Mouse (Mus musculus): ENCODE measurements at regions not wholly inside any gene's neighbourhood (a gene's known extent, or its start where the extent isn't known, plus 50 kb on each side); places are given as distances from the start of the nearest gene placed in this dataset.

DNA sequence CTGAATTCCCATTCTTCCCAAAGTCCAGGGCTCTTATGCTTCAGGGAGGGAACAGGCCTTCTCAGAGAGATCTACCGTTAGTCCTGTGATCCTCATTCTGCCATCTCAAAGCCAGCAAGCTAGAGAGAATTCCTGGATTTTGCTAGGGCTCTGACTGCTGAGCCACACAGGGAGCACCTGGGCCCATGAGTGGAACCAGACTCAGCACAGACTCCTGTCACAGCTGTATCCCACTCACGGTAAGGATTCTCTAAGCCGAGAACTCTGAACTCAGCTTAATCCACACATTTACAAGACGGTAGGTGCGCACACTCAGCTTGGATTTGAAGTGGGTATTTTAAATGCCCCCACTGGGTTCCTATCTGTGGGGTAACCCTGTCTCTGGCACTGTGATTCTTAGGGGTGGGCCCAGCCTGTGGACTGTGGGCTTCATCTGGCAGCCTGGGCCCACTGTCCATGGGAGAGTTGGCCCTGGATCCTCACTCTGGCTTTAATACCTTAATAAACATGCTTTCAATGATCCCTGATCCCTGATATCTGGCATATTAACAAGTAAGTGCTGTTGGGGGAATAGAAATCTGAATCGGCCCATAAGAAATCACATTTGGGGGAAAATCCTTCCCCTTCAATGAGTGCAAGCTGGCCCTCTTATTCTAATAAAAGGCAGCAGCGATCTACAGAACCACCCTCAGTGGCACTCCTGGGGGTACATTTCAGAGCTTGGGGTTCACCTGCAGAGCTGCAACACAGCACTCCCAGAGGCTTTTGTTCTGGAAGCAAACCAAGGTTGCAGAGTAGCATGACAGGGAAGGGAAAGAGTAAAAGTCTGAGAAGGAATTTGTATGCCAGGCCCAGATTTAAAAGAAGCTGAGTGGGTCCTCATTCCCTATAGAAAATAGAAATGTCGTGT lies 491.5 kb upstream of the Mgmt start:
- no peak for TF ChIP-seq POLR2A (IDR thresholded peaks at IDR 0.05; ENCODE audit: insufficient read depth, low read depth, low read length)
- no peak for TF ChIP-seq EP300 (IDR thresholded peaks at IDR 0.05; ENCODE audit: insufficient read depth, low read depth, low read length)
- no peak for TF ChIP-seq CTCF (IDR thresholded peaks at IDR 0.05)
- no peak for DNase-seq
- Histone ChIP-seq H3K79me2 (replicated peaks; ENCODE audit: control insufficient read depth, insufficient read depth, low read length) (no peaks in the 10 kb centered on the region), H3K4me3 (no peak overlapping the region), H3K4me1 (ENCODE audit: control insufficient read depth, insufficient read depth, low read length) (peaks cover 4% of the 10 kb centered on the region), H3K9ac (ENCODE audit: low read depth, low read length) (no peak overlapping the region), H3K27ac (no peak overlapping the region), H3K27me3 (ENCODE audit: control insufficient read depth, insufficient read depth, low read length) (no peaks in the 10 kb centered on the region), H3K36me3 (ENCODE audit: control insufficient read depth, insufficient read depth, low read length) (no peaks in the 10 kb centered on the region)
- WGBS, result 96% methylated on average over 8 of the region's 8 CpGs
- intact Hi-C loops (cut with DNase I), result no loop called here

DNA sequence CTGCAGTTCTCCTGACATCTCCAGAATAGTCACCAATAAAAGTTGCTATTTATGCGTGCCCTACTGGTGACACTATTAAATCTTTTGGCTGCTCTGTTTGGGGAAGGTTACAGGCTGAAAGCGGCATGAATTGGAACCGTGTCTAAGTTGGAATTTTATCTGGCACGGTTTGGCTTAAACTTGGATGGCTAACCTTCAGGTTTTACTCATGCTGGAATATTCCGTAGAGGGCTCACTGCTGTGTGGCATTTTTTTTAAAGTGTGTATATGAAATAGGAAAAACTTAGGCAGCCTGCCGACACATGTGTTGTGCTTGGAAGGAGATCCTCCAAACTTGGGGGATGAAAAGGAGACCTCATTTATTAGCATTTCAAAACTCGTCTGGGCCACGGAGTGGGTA lies 489.0 kb upstream of the Mgmt start:
- Histone ChIP-seq H3K27me3 (ENCODE audit: control insufficient read depth, insufficient read depth, low read length) (no peaks in the 10 kb centered on the region), H3K4me3 (no peak overlapping the region), H3K27ac (no peak overlapping the region), H3K4me1 (ENCODE audit: control insufficient read depth, insufficient read depth, low read length) (peaks cover 4% of the 10 kb centered on the region), H3K79me2 (replicated peaks; ENCODE audit: control insufficient read depth, insufficient read depth, low read length) (no peaks in the 10 kb centered on the region), H3K9ac (ENCODE audit: low read depth, low read length) (no peak overlapping the region), H3K36me3 (ENCODE audit: control insufficient read depth, insufficient read depth, low read length) (no peaks in the 10 kb centered on the region)
- 68% methylated on average over 8 of the region's 8 CpGs for WGBS
- intact Hi-C loops (cut with DNase I), result no loop called here
- DNase-seq, result peak in 1 of 2 experiments; percentile 5
- TF ChIP-seq EP300 (IDR thresholded peaks at IDR 0.05; ENCODE audit: insufficient read depth, low read depth, low read length) (no peak), POLR2A (IDR thresholded peaks at IDR 0.05; ENCODE audit: insufficient read depth, low read depth, low read length) (no peak), CTCF (IDR thresholded peaks at IDR 0.05) (no peak)

DNA sequence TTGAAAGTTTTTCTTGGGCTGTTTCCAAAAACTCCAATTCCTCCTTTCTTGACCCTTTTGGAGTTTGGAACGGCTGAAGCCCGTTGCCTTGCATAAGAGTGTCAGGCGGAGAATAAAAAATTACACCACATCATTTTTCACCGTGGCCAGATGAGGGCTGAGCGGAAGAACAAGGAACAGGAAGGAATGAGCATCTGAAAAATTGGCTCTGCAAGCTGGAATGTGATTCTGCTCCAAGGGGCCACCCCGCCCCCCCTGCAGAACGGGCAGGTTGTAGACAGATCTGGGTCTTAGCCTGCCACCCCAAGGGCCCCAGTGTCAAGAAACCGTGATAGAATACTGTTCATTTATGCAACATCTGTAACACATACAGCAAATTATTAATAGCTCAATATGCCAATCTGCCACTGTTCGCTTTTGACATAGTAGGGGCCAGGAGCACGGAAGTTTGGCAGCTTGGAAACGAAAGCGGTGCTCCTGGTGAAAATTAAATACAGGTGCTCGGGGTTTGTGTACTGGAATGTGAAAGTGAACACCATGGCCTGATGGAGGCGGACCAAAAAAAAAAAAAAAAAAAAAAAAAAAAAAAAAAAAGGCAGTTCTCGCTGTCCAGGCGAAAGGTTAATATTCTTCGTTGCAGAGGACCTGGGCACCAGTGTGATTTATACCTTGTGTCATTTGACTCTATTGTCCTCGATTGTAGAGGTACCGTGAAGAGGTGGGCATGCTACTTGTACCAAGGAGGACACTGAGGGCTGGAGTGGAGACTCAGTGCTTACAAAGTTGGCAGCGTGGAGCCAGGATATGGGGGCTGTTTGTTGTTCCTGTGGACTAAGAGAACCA lies 487.9 kb upstream of the Mgmt start:
- peak overlapping the region; percentile 26 for H3K4me3 ChIP-seq
- peak overlapping the region; percentile 42; the same call in 1 of the 2 replicates for H3K9ac ChIP-seq (ENCODE audit: low read depth, low read length)
- H3K79me2 ChIP-seq (replicated peaks; ENCODE audit: control insufficient read depth, insufficient read depth, low read length), result no peaks in the 10 kb centered on the region
- peak; percentile 42 to 56 for DNase-seq
- no peak overlapping the region; the same call in 1 of the 2 replicates for H3K27ac ChIP-seq
- TF ChIP-seq POLR2A (IDR thresholded peaks at IDR 0.05; ENCODE audit: insufficient read depth, low read depth, low read length) (no peak), EP300 (IDR thresholded peaks at IDR 0.05; ENCODE audit: insufficient read depth, low read depth, low read length) (no peak), CTCF (IDR thresholded peaks at IDR 0.05) (no peak)
- WGBS, result 49% methylated on average over 20 of the region's 20 CpGs
- H3K27me3 ChIP-seq (ENCODE audit: control insufficient read depth, insufficient read depth, low read length), result no peaks in the 10 kb centered on the region
- intact Hi-C loops (cut with DNase I), result no loop called here
- H3K4me1 ChIP-seq (ENCODE audit: control insufficient read depth, insufficient read depth, low read length), result peaks cover 4% of the 10 kb centered on the region
- no peaks in the 10 kb centered on the region for H3K36me3 ChIP-seq (ENCODE audit: control insufficient read depth, insufficient read depth, low read length)

DNA sequence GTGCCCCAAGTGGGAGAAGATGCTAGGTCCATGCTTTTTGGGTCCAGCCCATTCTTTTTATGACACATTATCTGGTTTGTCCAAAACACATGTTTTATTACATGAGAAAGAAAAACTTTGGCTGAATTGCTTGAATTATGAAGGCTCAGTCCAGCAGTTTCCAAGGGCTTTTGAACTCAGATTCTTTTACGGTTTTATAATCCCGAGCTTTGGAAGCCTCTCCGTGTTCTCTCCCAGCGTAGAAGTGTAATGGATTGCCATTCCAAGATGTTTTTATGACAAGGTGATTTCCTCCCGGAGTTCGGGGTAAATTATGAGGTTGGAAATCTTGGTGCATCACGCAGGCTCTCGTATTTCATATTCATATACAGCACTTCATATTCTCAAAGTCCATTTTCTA lies 479.6 kb upstream of the Mgmt start:
- no peak overlapping the region for H3K9ac ChIP-seq (ENCODE audit: low read depth, low read length)
- TF ChIP-seq EP300 (IDR thresholded peaks at IDR 0.05; ENCODE audit: insufficient read depth, low read depth, low read length) (no peak), CTCF (IDR thresholded peaks at IDR 0.05) (no peak), POLR2A (IDR thresholded peaks at IDR 0.05; ENCODE audit: insufficient read depth, low read depth, low read length) (no peak)
- no peak overlapping the region for H3K4me3 ChIP-seq
- H3K4me1 ChIP-seq (ENCODE audit: control insufficient read depth, insufficient read depth, low read length), result no peaks in the 10 kb centered on the region
- WGBS, result 77% methylated on average over 8 of the region's 8 CpGs
- no peaks in the 10 kb centered on the region for H3K79me2 ChIP-seq (replicated peaks; ENCODE audit: control insufficient read depth, insufficient read depth, low read length)
- H3K27ac ChIP-seq, result no peak overlapping the region
- H3K36me3 ChIP-seq (ENCODE audit: control insufficient read depth, insufficient read depth, low read length), result no peaks in the 10 kb centered on the region
- no peaks in the 10 kb centered on the region for H3K27me3 ChIP-seq (ENCODE audit: control insufficient read depth, insufficient read depth, low read length)
- intact Hi-C loops (cut with DNase I), result no loop called here
- no peak for DNase-seq

DNA sequence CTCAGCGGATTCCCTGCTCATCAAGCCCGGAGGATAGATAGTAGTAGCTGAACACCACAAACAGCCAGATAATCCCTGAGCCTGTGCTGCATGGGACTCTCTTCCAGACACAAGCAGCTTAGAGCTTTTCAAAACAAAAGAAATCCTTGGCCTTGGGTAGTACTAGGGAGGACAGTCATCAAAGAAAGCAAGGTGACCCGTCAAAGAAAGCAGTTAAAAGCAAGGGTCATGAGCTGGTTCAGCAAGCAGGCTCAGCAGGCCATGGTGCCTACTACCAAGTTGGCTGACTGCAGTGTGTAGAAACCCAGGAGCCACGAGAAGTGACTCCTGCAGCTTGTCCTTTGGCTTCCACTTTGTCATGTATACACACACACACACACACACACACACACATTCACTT lies 477.1 kb upstream of the Mgmt start:
- no peak for DNase-seq
- Histone ChIP-seq H3K27ac (no peak overlapping the region), H3K9ac (ENCODE audit: low read depth, low read length) (no peak overlapping the region), H3K36me3 (ENCODE audit: control insufficient read depth, insufficient read depth, low read length) (no peaks in the 10 kb centered on the region), H3K27me3 (ENCODE audit: control insufficient read depth, insufficient read depth, low read length) (no peaks in the 10 kb centered on the region), H3K4me3 (no peak overlapping the region), H3K4me1 (ENCODE audit: control insufficient read depth, insufficient read depth, low read length) (no peaks in the 10 kb centered on the region), H3K79me2 (replicated peaks; ENCODE audit: control insufficient read depth, insufficient read depth, low read length) (no peaks in the 10 kb centered on the region)
- no peak for TF ChIP-seq CTCF (IDR thresholded peaks at IDR 0.05)
- no peak for TF ChIP-seq POLR2A (IDR thresholded peaks at IDR 0.05; ENCODE audit: insufficient read depth, low read depth, low read length)
- intact Hi-C loops (cut with DNase I), result no loop called here
- 69% methylated on average over 4 of the region's 4 CpGs for WGBS
